Mouse (Mus musculus) heart, adult 10 weeks (tissue): ENCODE measurements around the gene Tada2a. TPM values are rescaled to one million over a fixed set of nuclear protein-coding genes. Genes with fewer than 3 reads are reported as not detected.

Source experiments
- polyA plus RNA-seq: library from polyadenylated mRNA; stranded (reverse); fragments of 350-450 nt; fragmentation: Illumina TruSeq; extraction: RNeasy Lipid Tissue Mini Kit (QIAGEN cat#74804); gene quantifications from one replicate; pipeline ENCODE4 v1.2.3, GENCODE M21; 2014; ENCODE audit warnings: low read depth, low replicate concordance

Gene Tada2a
- 10.2 TPM for polyA plus RNA-seq

GRCm38 (mm10) chr11:84128943-84129798 lies at the start of gene Tada2a, which contains the start of gene Acaca:
Tada2a (minus strand) TSS chr11:84129600.
Acaca (plus strand) TSS chr11:84129672.

DNA sequence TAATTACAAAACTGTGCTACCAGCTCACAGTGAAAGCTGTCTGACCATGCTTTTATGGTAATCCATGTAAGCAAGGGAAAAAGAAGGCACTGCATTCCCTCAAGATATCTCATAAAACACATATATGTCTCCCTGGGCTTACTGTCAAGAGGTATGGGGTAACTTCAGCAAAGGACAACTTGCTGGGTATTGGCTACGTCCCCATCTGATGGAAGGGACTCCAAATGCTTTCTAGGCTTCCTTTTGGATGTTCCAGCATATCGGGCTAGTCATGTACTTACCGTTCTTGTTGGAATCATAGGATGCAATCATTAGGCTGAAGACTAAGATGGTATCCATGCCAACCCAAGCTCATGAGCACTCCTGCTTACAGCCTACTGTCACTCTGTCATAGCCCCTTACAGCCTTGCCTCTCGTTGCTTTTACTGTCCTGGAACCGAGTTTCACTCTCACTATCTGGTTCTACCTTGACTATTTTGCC lies 37.7 kb upstream of the Tada2a start, which contains the start of gene Gm11437:
Gm11437 (minus strand) TSS at position 431 of the 481 bp plus-strand sequence.

DNA sequence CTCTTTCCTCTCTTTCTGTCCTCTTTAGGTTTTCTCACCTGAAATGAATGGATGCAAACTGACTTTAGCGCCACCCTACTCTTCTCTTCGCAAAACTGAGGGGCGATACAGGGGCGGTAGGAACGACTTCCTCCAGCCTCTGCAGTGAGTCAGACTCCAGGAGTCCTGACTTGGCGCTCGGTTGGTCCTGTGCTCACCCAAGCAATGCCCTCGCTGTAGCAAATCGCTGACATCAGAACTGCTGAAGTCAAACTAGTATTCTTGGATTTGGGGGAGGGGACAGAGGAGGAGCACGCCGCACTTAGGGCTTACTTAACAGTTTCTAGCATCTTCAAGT lies 60.4 kb downstream of the Tada2a start, which contains the start of gene Dusp14:
Dusp14 (minus strand) TSS at position 228 of the 337 bp plus-strand sequence.

Other genes with a start within 250 kb of the Tada2a start
- gene Ddx52, start 187.5 kb downstream of the Tada2a start, polyA plus RNA-seq: 14.3 TPM
- 17.7 TPM for gene Synrg, start 165.2 kb downstream of the Tada2a start, polyA plus RNA-seq
- 0.50 TPM for gene Dusp14, start 60.3 kb downstream of the Tada2a start, polyA plus RNA-seq
- gene Acaca, start 72 bp upstream of the Tada2a start, polyA plus RNA-seq: 8.4 TPM
- not detected for gene Gm11437, start 37.9 kb upstream of the Tada2a start, polyA plus RNA-seq